In genomic region chr1:116428396-116428795, GRCm38 (mm10) we compare ENCODE assay signal across 23 mouse cellular contexts.
DNase-seq lines count a peak whose midpoint lies in the region; ATAC-seq lines count a peak whose summit lies in the region.
"Had no signal": no experiment of that assay in that cellular context is flagged by ENCODE, and none has a peak within 500 bp of the region (broad histone marks: within the 10 kb centered on the region; RNA-seq: fewer than 3 reads in every experiment).

No protein-coding gene starts in this region.

- no peaks in the 10 kb centered on the region for H3K9me3 ChIP-seq in forebrain, embryonic 14.5 days (replicated peaks; ENCODE audit: control insufficient read depth, low read length)
- no peaks in the 10 kb centered on the region for H3K9me3 ChIP-seq in forebrain, embryonic 10.5 days
- H3K9me3 ChIP-seq: embryonic facial prominence, embryonic 12.5 days; heart, embryonic 10.5 days; limb, embryonic 10.5 days had no signal

- intact Hi-C loops in left cerebral cortex, postnatal 14 days (cut with DNase I) = no loop called here
- intact Hi-C loops in left cerebral cortex, postnatal 4 days (cut with DNase I) = no loop called here

- H3K4me1 ChIP-seq in forebrain, embryonic 14.5 days (ENCODE audit: control insufficient read depth, insufficient read depth, low read length) = no peaks in the 10 kb centered on the region
- peaks cover 8% of the 10 kb centered on the region; the same call in 1 of the 2 replicates for H3K4me1 ChIP-seq in forebrain, embryonic 10.5 days
- H3K4me1 ChIP-seq: embryonic facial prominence, embryonic 12.5 days; heart, embryonic 10.5 days; limb, embryonic 10.5 days had no signal

- H3K36me3 ChIP-seq in forebrain, embryonic 14.5 days (ENCODE audit: control insufficient read depth, insufficient read depth, low read length) = no peaks in the 10 kb centered on the region
- H3K36me3 ChIP-seq in forebrain, embryonic 10.5 days (replicated peaks) = no peaks in the 10 kb centered on the region
- H3K36me3 ChIP-seq: embryonic facial prominence, embryonic 12.5 days; heart, embryonic 10.5 days; limb, embryonic 10.5 days had no signal

- 50% methylated on average over 2 of the region's 2 CpGs for WGBS in forebrain, embryonic 14.5 days
- WGBS in forebrain, embryonic 10.5 days = 67% methylated on average over 2 of the region's 2 CpGs

- no peak overlapping the region for H3K9ac ChIP-seq in forebrain, embryonic 14.5 days (ENCODE audit: low read length)
- H3K9ac ChIP-seq: embryonic facial prominence, embryonic 12.5 days had no signal

- no peak for ATAC-seq in forebrain, embryonic 14.5 days

- H3K4me2 ChIP-seq in forebrain, embryonic 14.5 days (ENCODE audit: low read length) = no peak overlapping the region
- H3K4me2 ChIP-seq: embryonic facial prominence, embryonic 12.5 days; liver, embryonic 11.5 days had no signal

- H3K4me3 ChIP-seq in forebrain, embryonic 14.5 days (ENCODE audit: low read depth, low read length) = no peak overlapping the region
- H3K4me3 ChIP-seq in forebrain, embryonic 10.5 days = no peak overlapping the region
- H3K4me3 ChIP-seq: embryonic facial prominence, embryonic 12.5 days; heart, embryonic 10.5 days; limb, embryonic 10.5 days; myocyte had no signal

- H3K27ac ChIP-seq in forebrain, embryonic 14.5 days (ENCODE audit: low read depth, low read length) = no peak overlapping the region
- no peak overlapping the region for H3K27ac ChIP-seq in forebrain, embryonic 10.5 days
- H3K27ac ChIP-seq: embryonic facial prominence, embryonic 12.5 days; heart, embryonic 10.5 days; kidney, postnatal 0 days; limb, embryonic 10.5 days had no signal

- no peaks in the 10 kb centered on the region for H3K27me3 ChIP-seq in forebrain, embryonic 14.5 days (replicated peaks; ENCODE audit: control insufficient read depth, insufficient read depth, low read length)
- H3K27me3 ChIP-seq in forebrain, embryonic 10.5 days (ENCODE audit: poor library complexity, severe bottlenecking) = no peaks in the 10 kb centered on the region
- H3K27me3 ChIP-seq: CH12.LX; embryonic facial prominence, embryonic 12.5 days had no signal

- peak; percentile 10 for DNase-seq in forebrain, embryonic 14.5 days (ENCODE audit: low spot score)
- no peak for DNase-seq in forebrain, embryonic 10.5 days (ENCODE audit: extremely low spot score, low spot score)
- peak; percentile 13 to 76 for DNase-seq in left cerebral cortex, postnatal 14 days (ENCODE audit: low spot score in 2 of 2)
- DNase-seq in left cerebral cortex, postnatal 4 days = no peak
- peak; percentile 4 for DNase-seq in right cerebral cortex, postnatal 4 days
- DNase-seq in right cerebral cortex, postnatal 36 days (ENCODE audit: low spot score in 2 of 2) = no peak
- peak; percentile 7 for DNase-seq in retina, postnatal 1 day
- no peak for DNase-seq in liver
- DNase-seq: adrenal gland, adult 2 months; cerebellum, adult 11-12 months; cerebellum, postnatal 14 days; kidney, adult 18-20 months; layer of hippocampus, postnatal 36 days; lung, adult 18-20 months; lung, postnatal 14 days; thymus, postnatal 14 days had no signal

Comparison
In these comparisons a context has a peak if more than half of its experiments do, and no peak if none do; other contexts are left out.
1. DNase-seq: peak in forebrain, embryonic 14.5 days (single experiment), left cerebral cortex, postnatal 14 days (2 of 2), right cerebral cortex, postnatal 4 days (single experiment) and retina, postnatal 1 day (single experiment); none in forebrain, embryonic 10.5 days (single experiment), left cerebral cortex, postnatal 4 days (single experiment), right cerebral cortex, postnatal 36 days (0 of 2) and liver (single experiment).